Mouse (Mus musculus): ENCODE results near the gene Bnc2. TPM values are rescaled to one million over a fixed set of nuclear protein-coding genes. Genes with fewer than 3 reads are reported as not detected.

Gene Bnc2
- polyA plus RNA-seq, 1 experiment, result 7.2 TPM

DNA sequence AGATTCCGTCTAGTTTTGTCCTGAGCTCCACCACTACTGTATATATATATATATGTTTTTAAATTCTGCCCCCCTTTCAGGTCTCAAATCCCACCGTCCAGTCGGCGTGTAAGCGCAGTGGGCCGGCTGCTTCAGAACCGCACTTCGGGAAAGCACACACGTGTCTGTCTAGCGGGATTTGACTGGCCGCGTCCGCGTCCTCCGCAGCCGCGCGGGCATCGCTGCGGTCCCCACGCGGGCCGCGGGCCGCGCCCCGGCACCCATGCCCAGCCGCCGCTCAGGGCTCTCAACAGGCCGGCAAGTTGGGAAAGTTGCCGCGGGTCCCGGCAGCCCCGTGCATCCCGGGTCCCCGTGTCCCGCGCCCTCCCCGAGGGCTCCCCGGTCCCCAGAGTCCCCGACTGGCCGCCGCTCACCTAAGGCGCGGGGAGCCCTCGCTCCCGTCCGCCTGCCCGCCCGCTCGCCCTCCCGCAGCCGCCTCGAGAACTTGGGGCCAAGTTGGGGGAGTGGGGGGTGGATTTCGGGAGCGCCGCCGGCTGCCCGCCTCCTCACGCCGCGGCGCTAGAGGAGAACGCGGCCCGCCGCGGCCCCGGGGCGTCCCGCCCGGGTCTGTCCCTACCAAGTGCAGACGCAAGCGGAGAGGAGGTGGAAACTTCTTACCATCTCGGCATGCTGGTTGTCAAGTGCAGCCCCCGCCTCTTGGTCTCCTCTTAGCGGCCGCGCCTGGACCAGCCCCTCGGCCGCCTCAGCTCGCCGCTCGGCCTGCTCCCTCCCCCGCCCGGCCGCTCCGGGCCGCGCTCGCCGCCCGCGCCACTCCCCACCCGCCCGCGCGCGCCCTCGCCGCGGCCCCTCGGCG is 531 bp downstream of the Bnc2 start:
- Histone ChIP-seq H3K27ac (ENCODE audit: insufficient read depth, low read length) (no peak overlapping the region), H3K27me3 (ENCODE audit: control insufficient read depth, insufficient read depth, low read length, poor library complexity, severe bottlenecking) (no peaks in the 10 kb centered on the region)

DNA sequence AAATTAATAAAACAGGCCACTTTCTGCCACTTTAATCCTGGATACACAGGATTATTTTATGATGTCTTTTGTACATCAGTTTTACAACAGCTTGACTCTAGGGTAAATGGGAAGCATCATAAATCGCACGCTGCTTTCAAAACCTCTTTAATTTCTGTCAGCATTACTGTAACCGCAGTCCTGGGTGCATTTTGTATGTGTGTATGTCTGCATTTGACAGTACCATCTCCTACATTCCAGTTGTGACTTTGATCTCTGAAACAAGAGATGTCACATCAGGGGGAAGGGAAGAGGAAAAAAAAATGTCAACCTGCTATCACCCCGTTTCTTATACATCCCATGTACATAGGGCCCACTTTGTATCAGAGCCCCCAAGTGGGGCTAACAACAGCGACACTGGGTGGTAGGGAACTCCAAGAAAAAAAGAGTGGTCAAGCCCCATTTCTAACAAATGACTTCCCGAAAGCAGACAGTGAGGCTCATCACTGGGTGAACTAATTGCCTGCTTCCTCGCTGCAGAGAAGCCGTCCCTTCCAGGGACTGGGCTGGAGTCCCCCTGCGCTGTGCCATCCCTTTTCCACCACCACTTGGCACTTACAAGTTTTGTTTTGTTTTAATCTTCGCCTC is 1.3 kb downstream of the Bnc2 start:
- no peaks in the 10 kb centered on the region for H3K9me3 ChIP-seq (replicated peaks; ENCODE audit: control insufficient read depth, insufficient read depth, low read length, poor library complexity, severe bottlenecking)
- TF ChIP-seq CTCF (IDR thresholded peaks at IDR 0.05; ENCODE audit: low read depth, low read length) (no peak), POLR2A (IDR thresholded peaks at IDR 0.05; ENCODE audit: insufficient read depth, low read length) (no peak), EP300 (IDR thresholded peaks at IDR 0.05; ENCODE audit: insufficient read depth, low read depth, low read length) (no peak)
- peak overlapping the region; percentile 64 for H3K4me3 ChIP-seq (ENCODE audit: low read depth, low read length)
- no peaks in the 10 kb centered on the region for H3K36me3 ChIP-seq (ENCODE audit: control insufficient read depth, insufficient read depth, low read length, poor library complexity, severe bottlenecking)
- no peak overlapping the region for H3K27ac ChIP-seq (ENCODE audit: insufficient read depth, low read length)
- H3K4me1 ChIP-seq (ENCODE audit: control insufficient read depth, insufficient read depth, low read length), result no peaks in the 10 kb centered on the region
- H3K27me3 ChIP-seq (ENCODE audit: control insufficient read depth, insufficient read depth, low read length, poor library complexity, severe bottlenecking), result no peaks in the 10 kb centered on the region
- peak overlapping the region; percentile 95 for H3K9ac ChIP-seq (ENCODE audit: low read depth, poor library complexity, severe bottlenecking)

More for the DNA sequence above, 531 bp downstream of the Bnc2 start:
- Histone ChIP-seq H3K4me1 (ENCODE audit: control insufficient read depth, insufficient read depth, low read length) (no peaks in the 10 kb centered on the region), H3K4me3 (ENCODE audit: low read depth, low read length) (peak overlapping the region; percentile 64), H3K9me3 (replicated peaks; ENCODE audit: control insufficient read depth, insufficient read depth, low read length, poor library complexity, severe bottlenecking) (no peaks in the 10 kb centered on the region), H3K9ac (ENCODE audit: low read depth, poor library complexity, severe bottlenecking) (peak overlapping the region; percentile 95), H3K36me3 (ENCODE audit: control insufficient read depth, insufficient read depth, low read length, poor library complexity, severe bottlenecking) (no peaks in the 10 kb centered on the region)
- TF ChIP-seq EP300 (IDR thresholded peaks at IDR 0.05; ENCODE audit: insufficient read depth, low read depth, low read length) (no peak), CTCF (IDR thresholded peaks at IDR 0.05; ENCODE audit: low read depth, low read length) (no peak), POLR2A (IDR thresholded peaks at IDR 0.05; ENCODE audit: insufficient read depth, low read length) (no peak)

- no peaks in the 10 kb centered on the region for H3K4me1 ChIP-seq (ENCODE audit: control insufficient read depth, insufficient read depth, low read length)
Measured at GRCm38 (mm10) chr4:84672181-84672791, 2.8 kb downstream of the Bnc2 start.

GRCm38 (mm10) chr4:84670996-84671395 is 4.1 kb downstream of the Bnc2 start:
- Histone ChIP-seq H3K4me1 (ENCODE audit: control insufficient read depth, insufficient read depth, low read length) (peaks cover 2% of the 10 kb centered on the region), H3K27me3 (ENCODE audit: control insufficient read depth, insufficient read depth, low read length, poor library complexity, severe bottlenecking) (no peaks in the 10 kb centered on the region), H3K27ac (ENCODE audit: insufficient read depth, low read length) (no peak overlapping the region), H3K36me3 (ENCODE audit: control insufficient read depth, insufficient read depth, low read length, poor library complexity, severe bottlenecking) (no peaks in the 10 kb centered on the region), H3K4me3 (ENCODE audit: low read depth, low read length) (no peak overlapping the region), H3K9me3 (replicated peaks; ENCODE audit: control insufficient read depth, insufficient read depth, low read length, poor library complexity, severe bottlenecking) (no peaks in the 10 kb centered on the region), H3K9ac (ENCODE audit: low read depth, poor library complexity, severe bottlenecking) (no peak overlapping the region)
- TF ChIP-seq POLR2A (IDR thresholded peaks at IDR 0.05; ENCODE audit: insufficient read depth, low read length), result no peak
- no peak for TF ChIP-seq EP300 (IDR thresholded peaks at IDR 0.05; ENCODE audit: insufficient read depth, low read depth, low read length)
- TF ChIP-seq CTCF (IDR thresholded peaks at IDR 0.05; ENCODE audit: low read depth, low read length), result no peak

More at GRCm38 (mm10) chr4:84672181-84672791, 2.8 kb downstream of the Bnc2 start:
- Histone ChIP-seq H3K9me3 (replicated peaks; ENCODE audit: control insufficient read depth, insufficient read depth, low read length, poor library complexity, severe bottlenecking) (no peaks in the 10 kb centered on the region), H3K9ac (ENCODE audit: low read depth, poor library complexity, severe bottlenecking) (peak overlapping the region; percentile 41; the same call in 1 of the 2 replicates), H3K27me3 (ENCODE audit: control insufficient read depth, insufficient read depth, low read length, poor library complexity, severe bottlenecking) (no peaks in the 10 kb centered on the region), H3K4me3 (ENCODE audit: low read depth, low read length) (0 out of 2 replicates have a peak overlapping the region, but pooled peaks have one; percentile 5), H3K36me3 (ENCODE audit: control insufficient read depth, insufficient read depth, low read length, poor library complexity, severe bottlenecking) (no peaks in the 10 kb centered on the region), H3K27ac (ENCODE audit: insufficient read depth, low read length) (no peak overlapping the region)
- no peak for TF ChIP-seq CTCF (IDR thresholded peaks at IDR 0.05; ENCODE audit: low read depth, low read length)
- TF ChIP-seq POLR2A (IDR thresholded peaks at IDR 0.05; ENCODE audit: insufficient read depth, low read length), result no peak
- TF ChIP-seq EP300 (IDR thresholded peaks at IDR 0.05; ENCODE audit: insufficient read depth, low read depth, low read length), result no peak

DNA sequence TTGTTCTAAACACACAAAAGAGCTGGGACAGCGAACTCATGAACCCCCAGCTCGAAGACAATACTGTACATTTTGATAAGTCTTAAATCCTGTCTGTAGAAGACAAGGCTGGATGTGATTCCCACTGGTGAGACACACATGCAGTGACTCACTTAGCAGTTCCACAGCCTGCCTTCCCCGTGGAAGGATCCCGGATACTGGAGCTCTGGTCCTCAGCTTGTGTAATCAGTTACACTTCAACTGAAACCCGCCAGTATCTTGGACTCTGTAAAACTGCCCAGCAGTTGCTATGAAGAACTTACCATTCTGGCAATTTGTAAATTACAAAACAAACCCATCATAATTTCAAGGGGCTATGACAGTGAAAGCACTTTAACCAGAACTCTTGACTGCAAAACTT is 5.4 kb downstream of the Bnc2 start:
- Histone ChIP-seq H3K27ac (ENCODE audit: insufficient read depth, low read length) (0 out of 2 replicates have a peak overlapping the region, but pooled peaks have one; percentile 1), H3K9ac (ENCODE audit: low read depth, poor library complexity, severe bottlenecking) (0 out of 2 replicates have a peak overlapping the region, but pooled peaks have one; percentile 11), H3K4me3 (ENCODE audit: low read depth, low read length) (no peak overlapping the region), H3K9me3 (replicated peaks; ENCODE audit: control insufficient read depth, insufficient read depth, low read length, poor library complexity, severe bottlenecking) (no peaks in the 10 kb centered on the region), H3K36me3 (ENCODE audit: control insufficient read depth, insufficient read depth, low read length, poor library complexity, severe bottlenecking) (no peaks in the 10 kb centered on the region), H3K27me3 (ENCODE audit: control insufficient read depth, insufficient read depth, low read length, poor library complexity, severe bottlenecking) (no peaks in the 10 kb centered on the region), H3K4me1 (ENCODE audit: control insufficient read depth, insufficient read depth, low read length) (peaks cover 3% of the 10 kb centered on the region)
- TF ChIP-seq POLR2A (IDR thresholded peaks at IDR 0.05; ENCODE audit: insufficient read depth, low read length), result no peak
- TF ChIP-seq CTCF (IDR thresholded peaks at IDR 0.05; ENCODE audit: low read depth, low read length), result no peak
- no peak for TF ChIP-seq EP300 (IDR thresholded peaks at IDR 0.05; ENCODE audit: insufficient read depth, low read depth, low read length)
